Mouse (Mus musculus): ENCODE data around the gene Pdzd7. TPM values are rescaled to one million over a fixed set of nuclear protein-coding genes. Genes with fewer than 3 reads are reported as not detected.
"Not testable (repeated sequence)": the region's sequence is repeated elsewhere in the genome, so short reads cannot be mapped to it uniquely, and the experiment has no call there.

The Pdzd7 gene
- total RNA-seq, 2 experiments from 2014 or later = 5.9 to 6.8 TPM

DNA sequence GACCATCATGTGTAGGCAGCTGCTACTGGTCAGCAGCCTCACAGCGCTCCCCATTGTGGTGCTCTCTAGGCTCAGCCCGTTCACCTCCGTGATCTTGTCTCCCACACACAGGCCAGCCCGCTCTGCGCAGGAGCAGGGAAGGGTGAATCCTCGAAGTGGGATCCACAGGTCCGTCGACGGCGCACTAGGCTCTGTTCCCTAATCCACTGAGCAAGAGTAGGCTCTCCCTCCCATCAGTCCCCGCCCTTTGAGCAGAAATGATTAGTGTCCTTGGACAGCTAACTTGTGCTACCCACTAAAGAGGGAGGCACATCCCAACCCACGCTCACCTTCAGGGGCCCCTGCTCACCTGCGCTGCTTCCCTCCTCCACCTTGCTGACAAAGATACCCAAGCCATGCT, 5.3 kb downstream of the Pdzd7 start:
- Histone ChIP-seq H3K27ac (peak overlapping the region; percentile 24), H3K4me3 (no peak overlapping the region)
- peak; percentile 16 for DNase-seq
- TF ChIP-seq CTCF (IDR thresholded peaks at IDR 0.05) = no peak
- intact Hi-C loops (cut with DNase I) = no loop called here

DNA sequence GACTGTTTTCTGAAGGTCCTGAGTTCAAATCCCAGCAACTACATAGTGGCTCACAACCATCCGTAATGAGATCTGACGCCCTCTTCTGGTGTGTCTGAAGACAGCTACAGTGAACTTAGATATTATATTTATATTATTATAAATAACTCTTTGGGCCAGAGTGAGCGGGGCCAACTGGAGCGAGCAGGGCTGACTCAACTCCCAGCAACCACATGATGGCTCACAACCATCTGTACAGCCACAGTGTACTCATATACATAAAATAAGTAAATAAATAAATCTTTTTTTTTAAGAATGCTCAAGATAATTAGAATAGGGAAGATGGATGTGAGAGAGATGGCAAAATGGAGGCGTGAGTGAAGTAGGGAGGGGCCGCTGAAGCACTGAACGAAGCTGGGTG, 7.3 kb downstream of the Pdzd7 start:
- DNase-seq; H3K4me3 ChIP-seq; intact Hi-C loops (cut with DNase I); H3K27ac ChIP-seq: not testable (repeated sequence)

DNA sequence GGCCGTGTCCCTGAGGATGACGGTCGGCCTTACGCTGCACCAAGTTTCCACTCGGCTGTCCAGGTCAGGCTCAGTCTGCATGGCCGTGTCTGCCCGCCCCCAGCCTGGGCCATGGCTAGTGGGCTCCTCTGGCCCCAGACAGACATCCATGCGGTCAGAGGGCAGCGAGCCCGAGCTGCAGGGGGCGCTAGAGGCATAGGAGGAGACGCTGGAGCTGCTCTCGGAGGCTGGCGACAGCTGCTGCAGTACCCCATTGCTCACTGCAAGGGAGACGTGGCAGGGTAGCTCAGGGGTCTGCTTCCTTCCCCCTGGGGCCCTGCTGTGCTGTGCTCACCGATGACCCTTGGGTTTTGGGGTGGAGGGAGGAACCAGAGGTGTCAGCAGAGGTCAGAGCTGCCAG, 8.7 kb downstream of the Pdzd7 start:
- intact Hi-C loops (cut with DNase I) = loop anchor here (1.0 kb wide), 1 partner anchor 27 kb away; no protein-coding TSS in a partner anchor
- no peak overlapping the region for H3K4me3 ChIP-seq
- TF ChIP-seq CTCF (IDR thresholded peaks at IDR 0.05) = peak; percentile 84
- DNase-seq = peak; percentile 90
- H3K27ac ChIP-seq = peak overlapping the region; percentile 21; the same call in 1 of the 2 replicates

- DNase-seq = peak; percentile 50
- intact Hi-C loops (cut with DNase I) = no loop called here
- Histone ChIP-seq H3K27ac (peak overlapping the region; percentile 63), H3K4me3 (no peak overlapping the region)
- TF ChIP-seq CTCF (IDR thresholded peaks at IDR 0.05) = peak; percentile 54
Measured at GRCm38 (mm10) chr19:45032570-45033332, 12.8 kb downstream of the Pdzd7 start.

GRCm38 (mm10) chr19:45031780-45032179, 13.7 kb downstream of the Pdzd7 start:
- intact Hi-C loops (cut with DNase I) = loop anchor here (1.0 kb wide), 1 partner anchor 19 kb away; no protein-coding TSS in a partner anchor
- peak; percentile 95 for TF ChIP-seq CTCF (IDR thresholded peaks at IDR 0.05)
- peak; percentile 84 for DNase-seq
- Histone ChIP-seq H3K27ac (peak overlapping the region; percentile 63), H3K4me3 (no peak overlapping the region)

- peak overlapping the region; percentile 58 for H3K4me3 ChIP-seq
- intact Hi-C loops (cut with DNase I) = loop anchor here (1.0 kb wide), 1 partner anchor 19 kb away; no protein-coding TSS in a partner anchor
- peak; percentile 87 for TF ChIP-seq CTCF (IDR thresholded peaks at IDR 0.05)
- peak overlapping the region; percentile 63 for H3K27ac ChIP-seq
- peak; percentile 85 for DNase-seq
Measured at GRCm38 (mm10) chr19:45030746-45031693, 14.5 kb downstream of the Pdzd7 start.

GRCm38 (mm10) chr19:45030111-45030510, 15.4 kb downstream of the Pdzd7 start:
- peak overlapping the region; percentile 86 for H3K27ac ChIP-seq
- TF ChIP-seq CTCF (IDR thresholded peaks at IDR 0.05) = peak; percentile 76
- H3K4me3 ChIP-seq = no peak overlapping the region
- intact Hi-C loops (cut with DNase I) = no loop called here
- DNase-seq = peak; percentile 84

DNA sequence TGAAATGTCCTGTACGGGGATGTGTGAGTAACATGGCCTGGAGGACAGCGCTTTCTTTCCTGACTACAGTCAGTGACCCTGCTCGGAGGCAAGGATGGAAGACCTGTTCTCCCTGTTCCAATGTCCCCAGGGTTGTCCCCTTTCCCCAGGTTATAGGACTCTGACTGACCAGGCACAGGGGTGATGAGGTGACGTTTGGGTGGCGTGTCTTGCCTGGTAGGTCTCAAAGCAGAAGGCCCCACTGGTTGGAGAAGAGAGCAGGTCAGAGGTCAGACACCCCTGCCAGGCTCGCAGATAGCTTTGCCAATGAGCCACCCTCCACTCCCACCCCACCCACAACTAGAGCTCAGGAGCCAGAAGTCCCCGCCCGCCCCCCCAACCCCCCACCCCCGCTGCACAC, 15.9 kb downstream of the Pdzd7 start:
- DNase-seq = peak; percentile 31
- intact Hi-C loops (cut with DNase I) = no loop called here
- H3K27ac ChIP-seq = peak overlapping the region; percentile 86; the same call in 1 of the 2 replicates
- no peak for TF ChIP-seq CTCF (IDR thresholded peaks at IDR 0.05)
- no peak overlapping the region for H3K4me3 ChIP-seq

- intact Hi-C loops (cut with DNase I) = no loop called here
- DNase-seq = peak; percentile 54
- no peak for TF ChIP-seq CTCF (IDR thresholded peaks at IDR 0.05)
- no peak overlapping the region for H3K4me3 ChIP-seq
- H3K27ac ChIP-seq = peak overlapping the region; percentile 86
Measured at GRCm38 (mm10) chr19:45028746-45029145, 16.8 kb downstream of the Pdzd7 start.

DNA sequence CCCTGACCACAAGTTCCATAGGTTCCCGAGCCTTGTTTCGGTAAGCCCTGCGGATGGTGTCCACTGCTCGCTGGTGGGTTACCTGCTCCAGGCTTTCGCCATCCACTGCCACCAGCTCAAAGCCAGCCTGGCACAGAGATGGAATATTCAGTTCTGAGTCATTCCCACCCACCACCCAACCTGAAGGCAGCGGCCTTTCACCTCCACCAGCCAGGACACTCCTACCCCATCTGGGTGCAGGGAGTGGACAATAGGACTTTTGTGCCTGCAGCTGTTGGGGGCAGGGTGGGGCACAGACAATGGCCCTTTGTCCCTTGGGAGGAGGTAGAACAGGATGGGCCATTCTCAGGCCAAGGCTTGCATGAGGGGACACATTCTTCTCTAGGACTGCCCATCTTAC, 17.7 kb downstream of the Pdzd7 start:
- DNase-seq = peak; percentile 46
- no peak for TF ChIP-seq CTCF (IDR thresholded peaks at IDR 0.05)
- H3K4me3 ChIP-seq = no peak overlapping the region
- intact Hi-C loops (cut with DNase I) = no loop called here
- H3K27ac ChIP-seq = peak overlapping the region; percentile 86

DNA sequence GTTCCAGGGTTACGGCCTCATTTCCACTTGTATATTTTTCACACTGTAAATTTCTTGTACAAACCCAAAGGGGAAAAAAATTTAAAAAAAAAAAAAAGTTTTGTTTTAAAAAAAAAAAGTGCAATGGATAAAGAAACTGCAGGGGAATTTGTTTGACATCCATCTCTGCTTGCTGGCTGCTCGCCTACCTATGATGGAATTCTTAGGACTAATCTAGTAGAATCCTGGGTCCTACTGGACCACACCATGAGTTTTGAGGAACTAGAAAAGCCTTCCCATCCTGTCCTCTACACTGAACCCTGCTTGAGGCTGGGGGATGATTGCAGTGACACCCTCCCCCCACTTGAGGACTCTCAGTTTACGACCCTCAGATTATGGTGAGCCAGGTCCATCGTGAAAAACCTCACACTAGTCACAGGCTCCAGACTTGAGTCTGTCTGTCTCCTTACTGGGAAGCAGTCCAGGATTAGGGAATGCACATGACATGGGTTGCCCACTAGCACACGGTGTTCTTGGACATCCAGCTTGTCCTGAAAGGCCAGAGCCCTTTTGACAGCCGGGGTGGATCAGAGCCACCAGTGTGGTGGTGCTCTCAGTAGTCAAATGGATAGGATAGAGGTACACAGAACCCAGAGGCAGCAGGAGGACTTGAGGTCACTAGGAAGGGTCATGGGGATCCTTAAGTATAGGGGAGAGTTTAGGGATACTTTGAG, 18.4 kb downstream of the Pdzd7 start:
- no peak for TF ChIP-seq CTCF (IDR thresholded peaks at IDR 0.05)
- H3K4me3 ChIP-seq = no peak overlapping the region
- DNase-seq = peak; percentile 82
- peak overlapping the region; percentile 86 for H3K27ac ChIP-seq
- intact Hi-C loops (cut with DNase I) = no loop called here

DNA sequence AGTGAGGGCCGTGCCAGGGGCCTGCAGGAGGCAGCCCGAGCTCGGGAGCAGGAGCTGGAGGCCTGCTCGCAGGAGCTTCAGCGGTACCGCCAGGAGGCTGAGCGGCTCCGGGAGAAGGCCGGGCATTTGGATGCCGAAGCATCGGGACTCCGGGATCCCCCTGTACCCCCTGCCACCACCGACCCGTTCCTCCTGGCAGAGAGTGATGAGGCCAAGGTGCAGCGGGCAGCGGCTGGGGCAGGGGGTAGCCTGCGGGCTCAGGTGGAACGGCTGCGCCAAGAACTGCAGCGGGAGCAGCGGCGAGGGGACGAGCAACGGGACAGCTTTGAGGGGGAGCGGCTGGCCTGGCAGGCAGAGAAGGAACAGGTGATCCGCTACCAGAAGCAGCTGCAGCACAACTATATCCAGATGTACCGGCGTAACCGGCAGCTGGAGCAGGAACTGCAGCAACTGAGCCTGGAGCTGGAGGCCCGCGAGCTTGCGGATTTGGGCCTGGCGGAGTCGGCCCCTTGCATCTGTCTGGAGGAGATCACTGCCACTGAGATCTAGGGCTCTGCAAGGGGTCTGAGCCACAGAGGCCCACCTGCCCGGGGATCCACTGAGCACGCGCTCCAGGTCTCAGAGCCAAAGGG, 19.5 kb downstream of the Pdzd7 start:
- no peak overlapping the region for H3K4me3 ChIP-seq
- peak; percentile 48 for DNase-seq
- TF ChIP-seq CTCF (IDR thresholded peaks at IDR 0.05) = no peak
- peak overlapping the region; percentile 86 for H3K27ac ChIP-seq
- intact Hi-C loops (cut with DNase I) = no loop called here
